Mouse (Mus musculus): ENCODE results near the gene Tmem40.

DNA sequence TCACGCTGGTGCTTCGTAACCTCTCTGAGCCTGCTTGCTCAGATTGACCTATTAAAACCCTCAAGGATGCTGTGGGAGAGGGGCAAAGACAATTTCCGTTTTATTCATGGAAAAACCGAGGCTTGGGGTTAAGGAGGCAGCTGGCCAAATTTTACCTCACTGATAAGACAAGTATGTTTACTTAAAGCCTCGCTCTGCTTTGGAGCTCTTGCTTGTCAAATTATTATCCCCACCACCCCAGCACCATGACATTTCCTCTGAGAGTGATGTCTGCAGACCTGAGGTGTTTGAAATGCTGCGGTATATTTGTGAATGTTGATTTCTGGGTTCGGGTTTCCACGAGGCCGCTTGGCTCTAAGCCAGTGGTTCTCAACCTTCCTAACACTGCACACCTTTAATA, 14.2 kb upstream of the Tmem40 start:
- TF ChIP-seq POLR2A (IDR thresholded peaks at IDR 0.05; ENCODE audit: low read depth, low read length) (no peak), CTCF (IDR thresholded peaks at IDR 0.05; ENCODE audit: borderline replicate concordance, insufficient read depth, low read length) (no peak)
